Mouse (Mus musculus) kidney, embryonic 16.5 days (tissue): ENCODE measurements around the gene Wdr77. TPM values are rescaled to one million over a fixed set of nuclear protein-coding genes. Genes with fewer than 3 reads are reported as not detected.
A peak's percentile ranks its signal among the peaks of the same experiment; 100 is the strongest.
"Not testable (repeated sequence)": the region's sequence is repeated elsewhere in the genome, so short reads cannot be mapped to it uniquely, and the experiment has no call there.

Source experiments
- ATAC-seq: fragments of 200-750 bp; cut with Nextera tagmentation; 2 replicates; pipeline ENCODE4 v1.8.0; 2017; ENCODE audit warnings: moderate TSS enrichment; ENCODE audit not compliant: low FRiP score, low TSS enrichment
- H3K27ac ChIP-seq: fragments of 300-500 bp; sonication (generic); 2 replicates; pipeline ENCODE4 v1.5.1; 2014; ENCODE audit warnings: low read length
- H3K27me3 ChIP-seq: fragments of 300-500 bp; sonication (generic); 2 replicates; pipeline ENCODE4 v1.6.1; 2014; ENCODE audit warnings: low read length, control low read depth, mixed read lengths; ENCODE audit not compliant: insufficient read depth
- H3K36me3 ChIP-seq: fragments of 300-500 bp; sonication (generic); 2 replicates; pipeline ENCODE4 v1.6.1; 2014; ENCODE audit warnings: low read length, control low read depth, mixed read lengths; ENCODE audit not compliant: insufficient read depth
- H3K4me1 ChIP-seq: fragments of 300-500 bp; sonication (generic); 2 replicates; pipeline ENCODE4 v1.6.1; 2014; ENCODE audit warnings: low read length, control low read depth, mixed read lengths; ENCODE audit not compliant: insufficient read depth
- H3K4me2 ChIP-seq: fragments of 300-500 bp; sonication (generic); replicated peaks from 2 replicates; pipeline ENCODE4 v1.6.1; 2014; ENCODE audit warnings: low read depth, low read length
- H3K4me3 ChIP-seq: fragments of 300-500 bp; sonication (generic); 2 replicates; pipeline ENCODE4 v1.5.1; 2014; ENCODE audit warnings: mild to moderate bottlenecking, low read length
- H3K9ac ChIP-seq: fragments of 300-500 bp; sonication (generic); replicated peaks from 2 replicates; pipeline ENCODE4 v1.6.1; 2014; ENCODE audit warnings: low read length
- H3K9me3 ChIP-seq: fragments of 300-500 bp; sonication (generic); 2 replicates; pipeline ENCODE4 v1.6.1; 2016; ENCODE audit warnings: low read length, control low read depth
- WGBS: fragments of 180-500 bp; shearing (Covaris S2); extraction: QIAGEN DNeasy Blood & Tissue Kit; methylation state at CpG from one replicate; pipeline ENCODE4 v1.1.7; 2014; 5-methylcytosine and 5-hydroxymethylcytosine counted together
- polyA plus RNA-seq: library from polyadenylated mRNA; unstranded; fragments of >200 nt; fragmentation: Nextera tagmentation; extraction: Ambion mirVana; gene quantifications from 2 replicates; pipeline ENCODE4 v1.2.1, GENCODE M21; 2015

The Wdr77 gene
- polyA plus RNA-seq, 1 experiment from 2014 or later: 157 TPM

GRCm38 (mm10) chr3:105989611-105990010, 30.4 kb downstream of the Wdr77 start:
- not testable (repeated sequence) for H3K9ac ChIP-seq

GRCm38 (mm10) chr3:105991653-105992283, 32.6 kb downstream of the Wdr77 start:
- H3K27ac ChIP-seq: no peak overlapping the region

More at GRCm38 (mm10) chr3:105989611-105990010, 30.4 kb downstream of the Wdr77 start:
- not testable (repeated sequence) for H3K4me1 ChIP-seq, H3K4me3 ChIP-seq, H3K27me3 ChIP-seq, H3K27ac ChIP-seq, H3K36me3 ChIP-seq, H3K9me3 ChIP-seq, H3K4me2 ChIP-seq, ATAC-seq
- WGBS: 64% methylated on average over 5 of the region's 5 CpGs

GRCm38 (mm10) chr3:105994730-105995129, 35.6 kb downstream of the Wdr77 start:
- H3K27ac ChIP-seq: no peak overlapping the region
- no peaks in the 10 kb centered on the region for H3K27me3 ChIP-seq
- no peak overlapping the region for H3K9ac ChIP-seq
- H3K4me3 ChIP-seq: no peak overlapping the region
- no peaks in the 10 kb centered on the region for H3K9me3 ChIP-seq
- 18% methylated on average over 2 of the region's 2 CpGs for WGBS
- no peak for ATAC-seq
- H3K4me1 ChIP-seq: no peaks in the 10 kb centered on the region
- H3K36me3 ChIP-seq: no peaks in the 10 kb centered on the region
- no peak overlapping the region for H3K4me2 ChIP-seq

More at GRCm38 (mm10) chr3:105991653-105992283, 32.6 kb downstream of the Wdr77 start:
- no peaks in the 10 kb centered on the region for H3K27me3 ChIP-seq
- H3K4me2 ChIP-seq: no peak overlapping the region
- H3K4me1 ChIP-seq: no peaks in the 10 kb centered on the region
- ATAC-seq: no peak
- WGBS: 26% methylated on average over 4 of the region's 4 CpGs
- no peaks in the 10 kb centered on the region for H3K36me3 ChIP-seq
- H3K9me3 ChIP-seq: no peaks in the 10 kb centered on the region
- no peak overlapping the region for H3K4me3 ChIP-seq
- no peak overlapping the region for H3K9ac ChIP-seq

- H3K4me3 ChIP-seq: peak overlapping the region; percentile 7
- H3K27me3 ChIP-seq: no peaks in the 10 kb centered on the region
- no peaks in the 10 kb centered on the region for H3K36me3 ChIP-seq
Measured at GRCm38 (mm10) chr3:106000707-106001375, 41.7 kb downstream of the Wdr77 start.

GRCm38 (mm10) chr3:106001416-106002370, 42.5 kb downstream of the Wdr77 start:
- 20% methylated on average over 17 of the region's 17 CpGs for WGBS
- no peaks in the 10 kb centered on the region for H3K27me3 ChIP-seq
- H3K4me2 ChIP-seq: peak overlapping the region; percentile 37
- no peaks in the 10 kb centered on the region for H3K36me3 ChIP-seq
- H3K4me1 ChIP-seq: no peaks in the 10 kb centered on the region
- H3K9me3 ChIP-seq: no peaks in the 10 kb centered on the region
- peak overlapping the region; percentile 7 for H3K4me3 ChIP-seq
- H3K27ac ChIP-seq: no peak overlapping the region
- peak; percentile 98 for ATAC-seq
- no peak overlapping the region for H3K9ac ChIP-seq

More at GRCm38 (mm10) chr3:106000707-106001375, 41.7 kb downstream of the Wdr77 start:
- WGBS: 19% methylated on average over 11 of the region's 11 CpGs
- Histone ChIP-seq H3K27ac (no peak overlapping the region), H3K4me1 (no peaks in the 10 kb centered on the region), H3K9me3 (no peaks in the 10 kb centered on the region), H3K9ac (no peak overlapping the region), H3K4me2 (peak overlapping the region; percentile 37)
- ATAC-seq: peak; percentile 68

- not testable (repeated sequence) for H3K36me3 ChIP-seq, H3K9me3 ChIP-seq, H3K27ac ChIP-seq, H3K27me3 ChIP-seq, ATAC-seq, H3K4me3 ChIP-seq, H3K4me2 ChIP-seq, H3K4me1 ChIP-seq, H3K9ac ChIP-seq
- WGBS: 70% methylated on average over 10 of the region's 10 CpGs
Measured at GRCm38 (mm10) chr3:106003360-106003759, 44.2 kb downstream of the Wdr77 start.

- WGBS: 85% methylated on average over 2 of the region's 2 CpGs
- no peak for ATAC-seq
- H3K4me2 ChIP-seq: no peak within 1 kb of the TSS
- no peak within 1 kb of the TSS for H3K27ac ChIP-seq
- no peaks in the 10 kb centered on the region for H3K9me3 ChIP-seq
- no peak within 1 kb of the TSS for H3K4me3 ChIP-seq
- H3K9ac ChIP-seq: no peak within 1 kb of the TSS
- no peaks in the 10 kb centered on the region for H3K4me1 ChIP-seq
- no peaks in the 10 kb centered on the region for H3K36me3 ChIP-seq
- H3K27me3 ChIP-seq: no peaks in the 10 kb centered on the region
Measured at GRCm38 (mm10) chr3:106014546-106014945, 55.4 kb downstream of the Wdr77 start, which contains the start of gene Pifo. Gene Pifo, minus strand, starts transcription at chr3:106014646.

Other genes with a start within 250 kb of the Wdr77 start
- gene Rap1a, start 158.0 kb upstream of the Wdr77 start, polyA plus RNA-seq: 99.3 and 104 TPM in 2 replicates
- gene Adora3, start 88.5 kb upstream of the Wdr77 start, polyA plus RNA-seq: not detected in 2 replicates
- not detected in 2 replicates for gene Tmigd3, start 88.5 kb upstream of the Wdr77 start, polyA plus RNA-seq
- gene I830077J02Rik, start 26.7 kb upstream of the Wdr77 start, polyA plus RNA-seq: 0.40 and 0.62 TPM in 2 replicates
- 535 and 587 TPM in 2 replicates for gene Atp5f1, start 730 bp downstream of the Wdr77 start, polyA plus RNA-seq
- gene Ovgp1, start 14.3 kb downstream of the Wdr77 start, polyA plus RNA-seq: 1.3 and 1.7 TPM in 2 replicates
- 0.24 and 0.33 TPM in 2 replicates for gene Pifo, start 55.3 kb downstream of the Wdr77 start, polyA plus RNA-seq
- not detected in 2 replicates for gene Chil5, start 73.4 kb downstream of the Wdr77 start, polyA plus RNA-seq
- not detected in 2 replicates for gene Chia1, start 153.9 kb downstream of the Wdr77 start, polyA plus RNA-seq
- 0.15 and 0.21 TPM in 2 replicates for gene Chil3, start 208.2 kb downstream of the Wdr77 start, polyA plus RNA-seq